Mouse (Mus musculus) CH12.LX (cell line): Measurements from ENCODE around the gene Dennd1a. TPM values are rescaled to one million over a fixed set of nuclear protein-coding genes. Genes with fewer than 3 reads are reported as not detected.

Source experiments
- DNase-seq: peaks from one replicate; pipeline ENCODE4 v3.0.0-alpha.2; 2013; ENCODE audit errors: extremely low read depth
- H3K27ac ChIP-seq: 2 replicates; pipeline ENCODE4 v1.5.1; 2012; ENCODE audit warnings: low read depth, mild to moderate bottlenecking, control low read depth, moderate library complexity; ENCODE audit not compliant: insufficient read depth
- H3K27me3 ChIP-seq: replicated peaks from 2 replicates; pipeline ENCODE3; 2012; ENCODE audit warnings: inconsistent platforms
- H3K36me3 ChIP-seq, 2 experiments: replicated peaks in 1 of 2; 2 replicates each; pipeline versions ENCODE3 to v1.6.1; 2012; ENCODE audit warnings: inconsistent platforms in 1 of 2, low read length in 1 of 2, mild to moderate bottlenecking in 1 of 2, mixed read lengths in 1 of 2, moderate library complexity in 1 of 2; ENCODE audit not compliant: control insufficient read depth in 1 of 2, insufficient read depth in 1 of 2
- H3K4me1 ChIP-seq, 2 experiments: 2 replicates each; pipeline ENCODE4 v1.6.1; 2012; ENCODE audit warnings: inconsistent platforms in 1 of 2, moderate library complexity in 1 of 2; ENCODE audit not compliant: insufficient read depth in 2 of 2, control insufficient read depth in 1 of 2
- H3K4me2 ChIP-seq: 2 replicates; pipeline ENCODE4 v1.6.1; 2012; ENCODE audit warnings: low read depth, mild to moderate bottlenecking, control low read depth; ENCODE audit not compliant: poor library complexity, insufficient read depth, severe bottlenecking
- H3K4me3 ChIP-seq, 3 experiments: fragments of 150-350 bp in 1 of 3; sonication (generic) in 1 of 3; replicated peaks in 1 of 3; 2 replicates each; pipeline versions ENCODE3 to v1.5.1; 2011 to 2012; ENCODE audit warnings: low read depth in 2 of 3, low read length in 2 of 3, mild to moderate bottlenecking in 2 of 3, moderate library complexity in 2 of 3, control low read depth in 1 of 3, improper control_type of control experiment in 1 of 3, inconsistent platforms in 1 of 3, mixed read lengths in 1 of 3; ENCODE audit not compliant: poor library complexity in 1 of 3
- H3K79me2 ChIP-seq: replicated peaks from 2 replicates; pipeline ENCODE4 v1.6.1; 2012; ENCODE audit warnings: mild to moderate bottlenecking, moderate library complexity; ENCODE audit not compliant: control insufficient read depth, poor library complexity, insufficient read depth, severe bottlenecking; ENCODE audit errors: extremely low read depth
- H3K9ac ChIP-seq: 2 replicates; pipeline ENCODE4 v1.6.1; 2012; ENCODE audit warnings: low read depth, mild to moderate bottlenecking, control low read depth, moderate library complexity; ENCODE audit not compliant: insufficient read depth
- H3K9me3 ChIP-seq: replicated peaks from 2 replicates; pipeline ENCODE3; 2012; ENCODE audit warnings: low read length, inconsistent platforms, mixed read lengths
- CHD1 ChIP-seq: IDR thresholded peaks from 2 replicates; pipeline ENCODE4 v1.6.1; 2012; ENCODE audit warnings: low read depth, low read length, improper control_type of control experiment, inconsistent platforms
- ELF1 ChIP-seq: IDR thresholded peaks from 2 replicates; pipeline ENCODE4 v1.6.1; 2014; ENCODE audit warnings: low read depth, mild to moderate bottlenecking, inconsistent platforms, low read length, improper control_type of control experiment
- EP300 ChIP-seq: IDR thresholded peaks from 2 replicates; pipeline ENCODE4 v1.6.1; 2011; ENCODE audit warnings: low read length, improper control_type of control experiment
- ETS1 ChIP-seq: conservative IDR thresholded peaks from 2 replicates; pipeline ENCODE4 v1.6.1; 2012; ENCODE audit warnings: low read depth, mild to moderate bottlenecking, inconsistent platforms, low read length, improper control_type of control experiment, moderate library complexity
- HCFC1 ChIP-seq: IDR thresholded peaks from 2 replicates; pipeline ENCODE4 v1.6.1; 2012; ENCODE audit warnings: low read depth, mild to moderate bottlenecking, inconsistent platforms, low read length, improper control_type of control experiment
- MAFK ChIP-seq: IDR thresholded peaks from 2 replicates; pipeline ENCODE4 v1.6.1; 2011; ENCODE audit warnings: low read length, improper control_type of control experiment; ENCODE audit not compliant: insufficient replicate concordance
- MAX ChIP-seq: IDR thresholded peaks from 2 replicates; pipeline ENCODE4 v1.6.1; 2011; ENCODE audit warnings: low read length, improper control_type of control experiment
- MYC ChIP-seq: IDR thresholded peaks from 2 replicates; pipeline ENCODE4 v1.6.1; 2011; ENCODE audit warnings: low read depth, mild to moderate bottlenecking, improper control_type of control experiment, low read length
- NRF1 ChIP-seq: IDR thresholded peaks from 2 replicates; pipeline ENCODE4 v1.6.1; 2014; ENCODE audit warnings: low read depth, mild to moderate bottlenecking, inconsistent platforms, low read length, improper control_type of control experiment, moderate library complexity
- PAX5 ChIP-seq: IDR thresholded peaks from 2 replicates; pipeline ENCODE4 v1.6.1; 2012; ENCODE audit warnings: low read length, inconsistent platforms, mixed read lengths
- POLR2A ChIP-seq: IDR thresholded peaks from 2 replicates; pipeline ENCODE4 v1.6.1; 2011; ENCODE audit warnings: low read depth, mild to moderate bottlenecking, improper control_type of control experiment, low read length
- POLR2AphosphoS2 ChIP-seq: IDR thresholded peaks from 2 replicates; pipeline ENCODE4 v1.6.1; 2011; ENCODE audit warnings: low read depth, low read length, improper control_type of control experiment
- RCOR1 ChIP-seq: conservative IDR thresholded peaks from 2 replicates; pipeline ENCODE4 v1.6.1; 2012; ENCODE audit warnings: low read depth, mild to moderate bottlenecking, inconsistent platforms, low read length, improper control_type of control experiment
- SIN3A ChIP-seq: IDR thresholded peaks from 2 replicates; pipeline ENCODE4 v1.6.1; 2012; ENCODE audit warnings: low read length, improper control_type of control experiment, inconsistent platforms
- SMC3 ChIP-seq: IDR thresholded peaks from 2 replicates; pipeline ENCODE4 v1.6.1; 2011; ENCODE audit warnings: low read depth, low read length, improper control_type of control experiment
- USF1 ChIP-seq: IDR thresholded peaks from 2 replicates; pipeline ENCODE4 v1.6.1; 2014; ENCODE audit warnings: low read depth, mild to moderate bottlenecking, inconsistent platforms, low read length, improper control_type of control experiment
- ZC3H11A ChIP-seq: IDR thresholded peaks from 2 replicates; pipeline ENCODE4 v1.6.1; 2012; ENCODE audit warnings: low read depth, mild to moderate bottlenecking, inconsistent platforms, low read length, improper control_type of control experiment
- ZKSCAN1 ChIP-seq: IDR thresholded peaks from 2 replicates; pipeline ENCODE4 v1.6.1; 2012; ENCODE audit warnings: low read depth, inconsistent platforms, low read length, improper control_type of control experiment, borderline replicate concordance
- dilution Hi-C: fragments of 300-500 bp; cut with MboI; formaldehyde crosslinking; loops from 2 replicates; pipeline ENCODE4 v1.14.3; 2020; ENCODE audit warnings: low sequenced_read_pairs; ENCODE audit not compliant: extremely low pct_unique_long_range_greater_than_20kb, extremely low pct_ligation_motif_present
- in situ Hi-C: fragments of 300-500 bp; cut with MboI; formaldehyde crosslinking; loops from 3 replicates; pipeline ENCODE4 v1.14.3; 2019; ENCODE audit warnings: low sequenced_read_pairs, low pct_ligation_motif_present, low pct_unique_long_range_greater_than_20kb, mixed read lengths
- polyA plus RNA-seq: library from polyadenylated mRNA; unstranded; fragments of >175 nt; gene quantifications from 2 replicates; pipeline ENCODE4 v1.2.1, GENCODE M21; 2012; ENCODE audit warnings: low read depth; ENCODE audit not compliant: insufficient read length
- total RNA-seq, 2 experiments: library from RNA; depleted of rRNA; stranded (reverse); fragments of 300-350 nt in 1 of 2; fragments of >200 nt in 1 of 2; gene quantifications; 2 replicates each; pipeline ENCODE4 v1.2.3; 2012 to 2014

Gene Dennd1a
- total and polyA plus RNA-seq, 3 experiments, result 2.7 to 7.3 (median 4.3) TPM

DNA sequence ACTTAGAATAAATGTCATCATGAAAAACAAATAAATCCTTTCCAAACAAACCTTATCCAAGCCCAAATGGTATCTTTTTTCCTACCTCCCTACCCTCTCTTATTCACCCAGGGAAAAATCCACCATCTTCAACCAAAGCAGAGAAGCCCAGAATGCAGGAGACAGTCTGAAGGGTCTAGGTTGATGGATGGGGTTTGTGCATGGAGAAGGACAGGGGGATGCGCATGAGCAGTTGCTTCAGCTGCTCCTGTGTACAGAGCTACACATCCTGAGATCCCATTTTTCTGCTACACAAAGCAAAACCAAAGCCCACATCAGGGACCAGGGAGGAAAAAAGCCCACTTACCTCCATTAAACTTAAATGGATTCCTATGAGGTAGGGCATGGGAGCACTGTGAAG lies 304.5 kb downstream of the Dennd1a start:
- TF ChIP-seq ETS1 (no peak), EP300 (no peak), SMC3 (no peak), POLR2AphosphoS2 (no peak), SIN3A (no peak), RCOR1 (no peak), NRF1 (no peak), MAFK (no peak), PAX5 (no peak), CHD1 (no peak)

DNA sequence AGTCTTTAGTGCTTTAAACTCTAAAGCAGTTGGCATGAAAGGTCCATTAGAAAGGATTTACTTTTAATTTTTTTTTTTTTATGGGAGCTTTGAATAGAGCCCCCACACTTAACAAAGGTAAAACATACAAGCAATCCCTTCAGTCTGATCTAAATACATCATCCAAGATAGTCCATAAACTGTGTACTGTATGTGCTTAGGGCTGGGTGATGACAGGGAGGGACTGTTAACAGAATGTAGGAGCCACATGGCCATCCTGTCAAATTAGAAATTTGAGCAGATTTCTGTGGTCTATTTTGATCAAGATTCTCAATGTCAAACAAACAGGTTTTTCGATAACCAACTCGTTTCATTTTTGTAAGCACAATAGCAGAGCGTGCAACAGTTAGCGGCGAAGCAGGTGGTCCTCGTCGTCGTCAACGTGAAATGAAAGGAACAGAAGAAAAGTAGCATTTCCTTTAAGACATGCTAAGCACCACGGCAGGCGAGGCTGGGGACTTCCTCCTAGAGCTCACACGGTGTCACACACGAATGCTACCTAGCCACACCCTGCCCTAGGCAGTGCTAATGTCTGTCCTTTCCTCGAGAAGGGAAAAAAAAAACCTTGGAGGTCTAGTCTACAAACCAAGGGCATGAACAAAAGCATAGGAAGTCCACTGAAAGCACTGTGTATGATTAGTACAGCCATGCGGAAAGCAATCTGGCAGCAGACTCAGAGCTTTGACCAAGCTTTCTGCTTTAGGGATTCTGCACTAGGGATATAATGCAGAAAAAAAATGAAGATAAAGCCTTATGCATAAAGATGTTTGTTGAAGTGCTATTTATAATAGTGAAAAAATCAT lies 305.4 kb downstream of the Dennd1a start:
- Histone ChIP-seq H3K27ac (no peak overlapping the region), H3K27me3 (no peaks in the 10 kb centered on the region), H3K79me2 (no peaks in the 10 kb centered on the region), H3K4me1 (peaks cover 0 to 12% of the 10 kb centered on the region in 2 experiments; a peak in 2 of 4 replicates), H3K4me2 (no peak overlapping the region), H3K4me3 (no peak overlapping the region), H3K9me3 (no peaks in the 10 kb centered on the region), H3K36me3 (peaks cover 0 to 13% of the 10 kb centered on the region in 2 experiments), H3K9ac (no peak overlapping the region)
- DNase-seq, result peak; percentile 45
- no peak for TF ChIP-seq MAX
- peak; percentile 24; the same call in 1 of the 2 replicates for TF ChIP-seq ELF1
- in situ Hi-C loops, result no loop called here
- dilution Hi-C loops, result no loop called here

More for the DNA sequence above, 304.5 kb downstream of the Dennd1a start:
- in situ Hi-C loops, result no loop called here
- Histone ChIP-seq H3K4me3 (no peak overlapping the region), H3K79me2 (no peaks in the 10 kb centered on the region), H3K4me2 (no peak overlapping the region), H3K27ac (no peak overlapping the region), H3K9me3 (no peaks in the 10 kb centered on the region), H3K4me1 (peaks cover 0 to 12% of the 10 kb centered on the region in 2 experiments; a peak in 2 of 4 replicates), H3K36me3 (peaks cover 0 to 11% of the 10 kb centered on the region in 2 experiments), H3K27me3 (no peaks in the 10 kb centered on the region), H3K9ac (no peak overlapping the region)
- no peak for DNase-seq
- dilution Hi-C loops, result no loop called here

DNA sequence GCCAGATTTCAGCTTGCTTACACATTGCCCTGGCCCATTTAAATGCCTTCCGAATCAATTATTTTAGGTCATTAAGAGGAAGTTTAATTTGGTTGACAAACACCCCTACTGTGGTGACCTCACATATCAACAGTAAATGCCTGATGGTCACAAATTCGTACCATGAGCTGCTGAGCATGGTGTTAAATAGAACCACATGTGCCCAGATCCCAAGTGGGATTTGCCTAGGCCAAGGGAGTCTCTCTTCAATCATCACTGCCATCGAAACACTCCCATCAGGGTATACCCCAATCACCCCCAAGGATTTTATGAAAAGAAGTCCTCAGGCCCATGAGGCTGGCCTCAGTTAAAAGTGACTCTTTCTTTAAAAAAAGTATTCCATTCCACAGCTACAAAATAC lies 313.0 kb downstream of the Dennd1a start:
- in situ Hi-C loops (no loop called here), dilution Hi-C loops (no loop called here)
- Histone ChIP-seq H3K27ac (no peak overlapping the region), H3K36me3 (peaks cover 0 to 9% of the 10 kb centered on the region in 2 experiments), H3K4me2 (no peak overlapping the region), H3K79me2 (no peaks in the 10 kb centered on the region), H3K9ac (no peak overlapping the region), H3K27me3 (no peaks in the 10 kb centered on the region), H3K4me1 (peaks cover 0 to 12% of the 10 kb centered on the region in 2 experiments; a peak in 3 of 4 replicates), H3K4me3 (no peak overlapping the region), H3K9me3 (no peaks in the 10 kb centered on the region)
- TF ChIP-seq PAX5, result no peak
- TF ChIP-seq POLR2A, result no peak
- no peak for TF ChIP-seq MAFK
- TF ChIP-seq MYC, result no peak
- no peak for TF ChIP-seq SMC3
- TF ChIP-seq USF1, result no peak
- TF ChIP-seq ELF1, result no peak
- TF ChIP-seq POLR2AphosphoS2, result no peak
- no peak for TF ChIP-seq MAX
- no peak for TF ChIP-seq ZC3H11A
- no peak for TF ChIP-seq HCFC1
- TF ChIP-seq ZKSCAN1, result no peak
- no peak for DNase-seq
